Comparison of ENCODE assay signal across 9 mouse cellular contexts in the genomic region with DNA sequence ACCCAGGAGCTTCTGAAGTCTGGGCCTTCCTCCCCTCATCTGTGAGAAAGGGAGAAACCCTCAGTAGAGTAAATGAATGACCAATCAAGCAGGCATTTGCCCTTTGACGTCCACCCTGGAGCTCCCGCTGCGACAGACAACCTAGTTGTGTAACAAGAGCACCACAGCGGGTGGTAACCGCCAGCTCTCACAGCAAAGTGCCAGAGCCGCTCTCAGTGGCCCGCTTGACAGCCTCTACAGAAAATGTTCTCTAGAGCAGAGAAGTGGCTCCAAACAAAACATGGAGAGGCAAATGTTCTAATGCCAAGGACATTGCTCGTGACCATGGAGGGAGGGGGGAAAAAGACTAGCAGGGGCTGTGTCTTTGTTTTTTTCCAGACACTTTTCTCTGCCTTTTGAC. TPM values are rescaled to one million over a fixed set of nuclear protein-coding genes. Genes with fewer than 3 reads are reported as not detected.
DNase-seq lines count a peak whose midpoint lies in the region; ATAC-seq and TF ChIP-seq lines count a peak whose summit lies in the region.
"Had no signal": no experiment of that assay in that cellular context is flagged by ENCODE, and none has a peak within 500 bp of the region (broad histone marks: within the 10 kb centered on the region; RNA-seq: fewer than 3 reads in every experiment).

No protein-coding gene starts in this region.

- CTCF ChIA-PET in Patski (lab: Charles Lee), result no interaction called here

- POLR2A ChIA-PET in Patski (lab: Charles Lee), result no interaction called here

- no peaks in the 10 kb centered on the region for H3K36me3 ChIP-seq in heart, embryonic 10.5 days
- H3K36me3 ChIP-seq: embryonic facial prominence, embryonic 15.5 days had no signal

- DNase-seq in heart, adult 18-20 months, result peak; percentile 14 to 29
- DNase-seq in heart, embryonic 10.5 days (ENCODE audit: low spot score), result no peak
- peak; percentile 71 for DNase-seq in Patski (ENCODE audit: low read depth, low spot score)
- peak; percentile 49 for DNase-seq in embryo, embryonic 11 days
- DNase-seq in lung, adult 2 months, result peak; percentile 65
- DNase-seq in urinary bladder, postnatal 4 days (ENCODE audit: low spot score in 2 of 2), result no peak
- DNase-seq in heart, adult 11 months, result no peak
- no peak for DNase-seq in testis, postnatal 14 days (ENCODE audit: low spot score)

- no peak overlapping the region for H3K27ac ChIP-seq in heart, embryonic 10.5 days
- H3K27ac ChIP-seq: embryonic facial prominence, embryonic 15.5 days had no signal

- ATAC-seq in Patski, result peak; percentile 74

- in situ Hi-C loops in Patski (cut with MboI; ENCODE audit: low pct_unique_long_range_greater_than_20kb), result no loop called here

- no peaks in the 10 kb centered on the region for H3K27me3 ChIP-seq in heart, embryonic 10.5 days (ENCODE audit: insufficient read depth, poor library complexity, severe bottlenecking)
- no peaks in the 10 kb centered on the region for H3K27me3 ChIP-seq in Patski
- H3K27me3 ChIP-seq: embryonic facial prominence, embryonic 15.5 days had no signal

- no peak overlapping the region for H3K4me3 ChIP-seq in heart, embryonic 10.5 days
- H3K4me3 ChIP-seq in lung, adult 2 months (replicated peaks; ENCODE audit: extremely low read depth, low read depth, low read length), result no peak overlapping the region
- H3K4me3 ChIP-seq: embryonic facial prominence, embryonic 15.5 days had no signal

- TF ChIP-seq POLR2A in lung, adult 2 months (IDR thresholded peaks at IDR 0.05; ENCODE audit: borderline replicate concordance, extremely low read depth, low read depth, low read length), result peak; percentile 26; the same call in 1 of the 2 replicates

- no peak for TF ChIP-seq CTCF in Patski (IDR thresholded peaks at IDR 0.05)
- TF ChIP-seq CTCF in lung, adult 2 months (IDR thresholded peaks at IDR 0.05; ENCODE audit: insufficient read depth, low read length), result no peak

- no peaks in the 10 kb centered on the region for H3K9me3 ChIP-seq in heart, embryonic 10.5 days
- H3K9me3 ChIP-seq: embryonic facial prominence, embryonic 15.5 days had no signal

- WGBS in heart, embryonic 10.5 days, result 17% methylated on average over 8 of the region's 8 CpGs
- 24% methylated on average over 8 of the region's 8 CpGs for WGBS in lung, adult 2 months

- H3K4me1 ChIP-seq in heart, embryonic 10.5 days, result peaks cover 11% of the 10 kb centered on the region
- no peaks in the 10 kb centered on the region; the same call in 1 of the 2 replicates for H3K4me1 ChIP-seq in lung, adult 2 months (ENCODE audit: control insufficient read depth, insufficient read depth, low read length)
- H3K4me1 ChIP-seq: embryonic facial prominence, embryonic 15.5 days had no signal

RNA-seq across cellular contexts. Expression of a gene that starts 21.3 kb away (rescaled TPM):
- total RNA-seq in heart, adult 18-20 months (2021), result 10 to 100 TPM; 35.3 to 39.8 TPM
- polyA plus RNA-seq in heart, embryonic 10.5 days (2016; fragmentation: Nextera tagmentation; extraction: Ambion mirVana), result 65.5 and 87.9 TPM in 2 replicates
- polyA plus RNA-seq in Patski (2021), result 67.2 TPM
- polyA plus RNA-seq in lung, adult 2 months (2012; rRNA removed), result 6.1 and 11.3 TPM in 2 replicates

Comparison
In these comparisons a context has a peak if more than half of its experiments do, and no peak if none do; other contexts are left out.
1. DNase-seq: peak in heart, adult 18-20 months (2 of 2), Patski (single experiment), embryo, embryonic 11 days (single experiment) and lung, adult 2 months (single experiment); none in heart, embryonic 10.5 days (single experiment), urinary bladder, postnatal 4 days (0 of 2), heart, adult 11 months (single experiment) and testis, postnatal 14 days (single experiment).